Mouse (Mus musculus) embryo, embryonic 11 days (tissue): ENCODE measurements around the gene Bahcc1.

Source experiments
- DNase-seq: peaks from one replicate; pipeline ENCODE4 v3.0.0-alpha.2; 2015

The Bahcc1 gene

DNA sequence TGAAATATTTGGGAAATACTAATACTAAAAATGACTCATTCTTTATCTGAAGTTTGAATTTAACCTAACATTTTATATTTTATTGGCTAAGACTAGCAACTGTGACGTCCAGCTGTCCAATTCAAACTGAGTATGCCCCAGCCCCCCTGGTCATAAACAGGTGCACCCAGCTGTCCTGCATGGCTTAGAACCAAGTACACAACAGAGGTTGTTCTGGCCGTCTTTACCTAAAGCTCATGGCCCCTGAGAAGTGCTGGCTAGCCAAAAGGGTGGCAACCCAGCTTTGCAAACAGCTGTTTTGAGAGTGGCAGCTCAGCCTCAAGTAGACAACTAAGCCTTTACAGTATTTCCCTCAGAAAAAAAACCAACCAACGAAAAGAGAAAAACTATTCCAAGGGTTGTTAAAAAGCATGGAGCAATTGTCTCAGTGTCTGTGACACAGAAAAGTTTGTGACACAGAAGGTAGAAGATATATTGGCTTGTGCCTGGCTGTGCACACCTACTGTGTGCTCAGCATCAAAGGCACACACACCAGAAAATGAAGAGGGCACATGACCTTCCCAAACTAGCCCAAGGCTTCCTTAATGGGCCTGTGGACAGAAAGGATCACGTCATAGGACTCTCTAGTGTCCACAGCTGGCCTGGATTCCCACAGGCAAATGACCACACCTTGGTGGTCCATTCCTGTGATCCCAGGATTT is 65.8 kb downstream of the Bahcc1 start:
- no peak for DNase-seq

GRCm38 (mm10) chr11:120299484-120299883 is 66.7 kb downstream of the Bahcc1 start:
- no peak for DNase-seq

- DNase-seq = no peak
These were observed 70.4 kb downstream of the Bahcc1 start for GRCm38 (mm10) chr11:120303119-120303518.

GRCm38 (mm10) chr11:120303559-120304349 is 71.0 kb downstream of the Bahcc1 start:
- no peak for DNase-seq

DNA sequence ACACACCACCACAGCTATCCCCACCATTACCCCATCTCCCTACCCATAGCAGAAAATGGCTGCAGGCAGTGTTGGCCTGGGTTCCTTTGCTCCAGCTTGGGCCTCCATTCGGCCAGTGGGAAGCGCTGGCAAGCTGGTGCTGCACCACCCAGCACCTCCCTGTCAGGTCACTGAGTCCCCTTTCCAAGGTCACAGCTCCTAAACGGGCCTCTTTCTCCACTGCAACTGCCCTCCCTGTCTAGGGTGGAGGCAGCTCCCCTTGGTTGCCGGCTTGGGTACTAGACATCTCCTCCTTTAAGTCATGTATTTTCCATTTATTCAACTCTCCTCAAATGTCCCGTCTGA is 71.6 kb downstream of the Bahcc1 start:
- no peak for DNase-seq

- DNase-seq = peak; percentile 98
These were observed 72.3 kb downstream of the Bahcc1 start for GRCm38 (mm10) chr11:120304886-120305534.

GRCm38 (mm10) chr11:120305535-120306365 is 73.0 kb downstream of the Bahcc1 start:
- DNase-seq = no peak

GRCm38 (mm10) chr11:120306366-120307131 is 73.8 kb downstream of the Bahcc1 start:
- DNase-seq = no peak

DNA sequence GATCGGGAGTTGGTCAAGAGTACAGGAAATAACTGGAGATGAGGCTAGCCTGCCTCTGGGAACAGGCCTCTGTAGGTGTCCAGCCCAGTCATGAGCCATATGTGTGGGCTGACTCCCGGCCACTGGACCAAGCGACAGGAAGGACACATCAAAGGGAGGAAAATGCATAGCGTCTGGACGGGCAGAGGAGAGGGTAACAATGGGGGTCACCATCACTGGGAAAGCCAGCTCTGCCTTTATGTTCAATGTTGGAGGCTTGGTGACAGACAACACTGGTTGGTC is 74.3 kb downstream of the Bahcc1 start:
- no peak for DNase-seq

GRCm38 (mm10) chr11:120307566-120308430 is 75.1 kb downstream of the Bahcc1 start:
- peak; percentile 93 for DNase-seq

- DNase-seq = no peak
These were observed 75.9 kb downstream of the Bahcc1 start for GRCm38 (mm10) chr11:120308441-120309320.

DNA sequence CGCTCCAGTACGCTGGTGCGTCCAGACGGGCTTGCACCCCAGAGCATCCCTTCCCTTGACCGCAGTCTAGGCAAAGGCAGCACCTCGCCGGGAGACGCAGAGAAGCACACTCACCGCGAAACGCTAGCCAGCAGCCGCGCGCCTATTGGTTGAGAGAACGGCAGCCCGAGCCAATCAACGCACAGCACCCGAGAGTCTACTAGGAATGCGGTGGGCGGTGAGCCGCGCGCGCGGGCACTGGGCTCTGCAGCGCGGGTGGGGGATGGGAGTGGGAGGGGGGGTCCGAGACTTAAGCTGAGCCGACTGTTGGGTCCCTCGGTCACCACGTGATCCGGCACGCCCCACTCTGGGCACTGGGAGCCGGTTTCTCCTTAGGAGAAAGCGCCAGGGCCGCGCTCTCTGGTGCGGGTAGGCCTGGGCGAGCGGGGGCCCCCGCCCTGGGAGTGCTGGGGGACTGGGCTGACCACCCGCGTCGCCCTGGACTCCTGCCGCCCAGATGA is 78.1 kb downstream of the Bahcc1 start:
- peak; percentile 99 for DNase-seq

GRCm38 (mm10) chr11:120311561-120311960 is 78.8 kb downstream of the Bahcc1 start:
- DNase-seq = no peak

- no peak for DNase-seq
These were observed 79.3 kb downstream of the Bahcc1 start for GRCm38 (mm10) chr11:120312069-120312468.

GRCm38 (mm10) chr11:120313906-120314685 is 81.3 kb downstream of the Bahcc1 start:
- no peak for DNase-seq

- no peak for DNase-seq
These were observed 82.1 kb downstream of the Bahcc1 start for GRCm38 (mm10) chr11:120314721-120315415.

DNA sequence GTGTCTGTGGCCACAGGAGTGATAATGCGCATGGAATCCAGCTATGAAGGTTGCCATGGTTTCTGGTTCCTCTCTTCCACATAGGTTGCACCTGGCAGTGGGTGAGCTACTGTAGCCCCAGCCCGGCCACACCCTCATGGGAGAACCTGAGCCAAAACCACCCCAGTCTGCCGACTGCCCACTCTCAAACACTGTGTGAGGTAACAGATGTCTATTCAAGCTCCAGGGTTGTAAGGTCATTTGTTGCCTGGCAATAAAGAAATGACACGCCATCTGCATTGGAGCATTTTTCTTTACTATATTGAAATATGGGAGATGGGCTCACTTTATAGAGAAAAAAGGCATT is 82.6 kb downstream of the Bahcc1 start:
- DNase-seq = no peak

DNA sequence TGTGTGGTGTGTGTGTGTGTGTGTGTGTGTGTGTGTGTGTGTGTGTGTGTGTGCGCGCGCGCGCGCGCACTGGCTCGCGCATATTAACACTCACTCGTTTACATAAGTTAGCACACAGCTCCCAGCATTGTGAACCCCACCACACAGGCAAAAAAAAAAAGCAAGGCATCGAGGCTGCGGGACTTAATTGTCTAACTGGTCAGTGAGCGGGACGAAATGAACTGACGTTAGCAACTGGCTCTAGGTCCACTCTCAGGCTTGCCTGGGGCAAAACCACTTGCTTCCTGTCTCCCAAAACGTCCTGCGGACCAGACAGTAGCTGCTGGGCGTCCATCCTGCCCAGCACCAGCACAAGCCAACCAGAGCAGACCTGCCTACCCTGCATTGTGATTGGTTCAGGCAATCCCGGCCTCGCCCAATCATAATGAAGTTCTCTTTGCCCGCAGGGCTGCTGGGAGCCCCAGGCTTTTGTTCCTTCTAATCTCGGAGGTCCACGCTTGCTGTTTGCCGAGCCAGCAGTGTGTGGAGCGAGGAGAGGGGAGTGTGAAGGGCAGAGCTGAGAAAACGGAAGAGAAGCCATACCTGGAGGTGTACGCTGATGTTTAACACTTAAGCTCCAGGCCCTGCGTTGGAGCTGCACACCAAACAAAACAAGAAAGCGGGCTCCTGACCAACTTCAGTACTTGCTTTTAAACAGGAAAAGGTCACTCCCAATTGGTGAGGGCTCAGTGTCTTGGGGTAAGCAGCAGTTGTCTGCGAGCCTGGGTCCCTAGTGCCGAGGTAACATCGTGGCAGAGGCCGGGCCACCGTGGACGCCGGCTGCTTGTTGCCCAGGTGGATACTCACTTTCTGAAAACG is 83.3 kb downstream of the Bahcc1 start:
- DNase-seq = peak; percentile 96
